Mouse (Mus musculus) erythroblast, embryonic 14.5 days (primary cell): Measurements from ENCODE around the gene Slc38a9. TPM values are rescaled to one million over a fixed set of nuclear protein-coding genes. Genes with fewer than 3 reads are reported as not detected.

Source experiments
- H3K27me3 ChIP-seq: 2 replicates; pipeline ENCODE4 v1.6.1; 2012; ENCODE audit warnings: inconsistent platforms; ENCODE audit not compliant: control insufficient read depth
- H3K36me3 ChIP-seq: 2 replicates; pipeline ENCODE4 v1.6.1; 2012; ENCODE audit warnings: mild to moderate bottlenecking, inconsistent platforms; ENCODE audit not compliant: control insufficient read depth
- H3K4me1 ChIP-seq: 2 replicates; pipeline ENCODE4 v1.6.1; 2012; ENCODE audit warnings: inconsistent platforms; ENCODE audit not compliant: control insufficient read depth
- H3K4me3 ChIP-seq: replicated peaks from 2 replicates; pipeline ENCODE3; 2012; ENCODE audit warnings: moderate library complexity, mild to moderate bottlenecking, inconsistent platforms
- H3K9me3 ChIP-seq: 2 replicates; pipeline ENCODE4 v1.6.1; 2012; ENCODE audit warnings: low read length, inconsistent platforms, mixed read lengths; ENCODE audit not compliant: control insufficient read depth
- GATA1 ChIP-seq: IDR thresholded peaks from 2 replicates; pipeline ENCODE4 v1.6.1; 2012; ENCODE audit warnings: low read length, inconsistent platforms, mixed read lengths
- TAL1 ChIP-seq: IDR thresholded peaks from 3 replicates; pipeline ENCODE4 v1.6.1; 2012; ENCODE audit warnings: low read length, inconsistent platforms, mixed read lengths
- polyA plus RNA-seq: library from polyadenylated mRNA; stranded (reverse); fragments of >175 nt; gene quantifications from 2 replicates; pipeline ENCODE4 v1.2.3, GENCODE M21; 2012

Gene Slc38a9
- polyA plus RNA-seq, 1 experiment: 0.39 TPM

GRCm38 (mm10) chr13:112786942-112787533 lies 126.5 kb downstream of the Slc38a9 start:
- Histone ChIP-seq H3K36me3 (no peaks in the 10 kb centered on the region), H3K4me3 (no peak overlapping the region), H3K4me1 (peaks cover 7% of the 10 kb centered on the region), H3K27me3 (peaks cover 20% of the 10 kb centered on the region), H3K9me3 (no peaks in the 10 kb centered on the region)
- TF ChIP-seq GATA1 (no peak), TAL1 (no peak)

Other genes with a start within 250 kb of the Slc38a9 start
- 0.01 TPM in 1 of 2 replicates, not detected in the other for gene Il6st, start 196.7 kb upstream of the Slc38a9 start, polyA plus RNA-seq
- not detected in 2 replicates for gene Il31ra, start 66.4 kb upstream of the Slc38a9 start, polyA plus RNA-seq
- gene Ddx4, start 8.3 kb upstream of the Slc38a9 start, polyA plus RNA-seq: not detected in 2 replicates
- 5.1 and 5.2 TPM in 2 replicates for gene Plpp1, start 140.0 kb downstream of the Slc38a9 start, polyA plus RNA-seq